In the genomic region with DNA sequence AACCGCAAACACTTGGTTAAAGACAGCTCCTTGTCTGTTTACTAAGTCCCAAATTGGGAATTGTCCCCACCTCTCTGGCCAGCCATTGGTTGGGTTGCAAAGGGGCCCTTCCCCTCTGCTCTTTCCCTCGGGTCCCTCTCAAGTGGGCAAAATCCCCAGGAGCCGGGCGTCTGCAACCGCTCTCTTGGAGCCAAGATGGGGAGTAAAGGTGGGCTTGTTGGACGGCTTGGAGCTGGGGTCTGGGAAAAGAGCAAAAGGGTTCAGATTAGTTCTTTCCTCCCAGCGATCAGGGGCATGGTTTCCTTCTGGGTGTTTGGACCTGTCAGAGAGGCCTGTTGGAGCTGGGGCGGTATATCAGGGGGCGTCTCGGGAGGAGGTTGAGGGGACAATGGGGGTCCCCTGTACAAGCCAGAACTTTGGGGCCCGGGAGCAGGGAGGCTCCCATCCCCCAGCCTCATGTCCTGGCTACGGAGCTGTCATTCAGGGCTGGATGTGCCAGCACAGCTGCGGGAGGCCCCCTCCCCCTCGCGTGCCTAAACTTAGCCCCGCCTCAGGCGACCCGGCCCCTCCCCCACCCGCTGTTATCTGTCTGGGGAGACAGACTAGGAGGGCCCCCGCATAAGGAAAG, we compare ENCODE assay signal across 8 mouse cellular contexts. TPM values are rescaled to one million over a fixed set of nuclear protein-coding genes. Genes with fewer than 3 reads are reported as not detected.
DNase-seq lines count a peak whose midpoint lies in the region; ATAC-seq lines count a peak whose summit lies in the region.

No protein-coding gene starts in this region.

- H3K36me3 ChIP-seq in forebrain, embryonic 12.5 days (replicated peaks) = peaks cover 52% of the 10 kb centered on the region
- H3K36me3 ChIP-seq in hindbrain, embryonic 10.5 days = peaks cover 42% of the 10 kb centered on the region
- H3K36me3 ChIP-seq in liver, embryonic 15.5 days (replicated peaks) = no peaks in the 10 kb centered on the region

- H3K27me3 ChIP-seq in forebrain, embryonic 12.5 days = no peaks in the 10 kb centered on the region
- no peaks in the 10 kb centered on the region for H3K27me3 ChIP-seq in hindbrain, embryonic 10.5 days (ENCODE audit: insufficient read depth, poor library complexity, severe bottlenecking)
- H3K27me3 ChIP-seq in liver, embryonic 15.5 days = peaks cover 15% of the 10 kb centered on the region

- peak overlapping the region; percentile 65 for H3K27ac ChIP-seq in forebrain, embryonic 12.5 days
- H3K27ac ChIP-seq in hindbrain, embryonic 10.5 days = peak overlapping the region; percentile 76
- H3K27ac ChIP-seq in liver, embryonic 15.5 days (replicated peaks) = peak overlapping the region; percentile 72

- peak overlapping the region; percentile 4 for H3K4me3 ChIP-seq in forebrain, embryonic 12.5 days (replicated peaks)
- peak overlapping the region; percentile 43 for H3K4me3 ChIP-seq in hindbrain, embryonic 10.5 days
- peak overlapping the region; percentile 56 for H3K4me3 ChIP-seq in liver, embryonic 15.5 days (replicated peaks)

- no peaks in the 10 kb centered on the region for H3K9me3 ChIP-seq in forebrain, embryonic 12.5 days
- H3K9me3 ChIP-seq in hindbrain, embryonic 10.5 days = no peaks in the 10 kb centered on the region
- H3K9me3 ChIP-seq in liver, embryonic 15.5 days (replicated peaks) = no peaks in the 10 kb centered on the region

- H3K4me2 ChIP-seq in forebrain, embryonic 12.5 days = peak overlapping the region; percentile 53
- H3K4me2 ChIP-seq in liver, embryonic 15.5 days = peak overlapping the region; percentile 84

- H3K9ac ChIP-seq in forebrain, embryonic 12.5 days = 0 out of 2 replicates have a peak overlapping the region, but pooled peaks have one; percentile 12
- peak overlapping the region; percentile 50 for H3K9ac ChIP-seq in liver, embryonic 15.5 days

- WGBS in forebrain, embryonic 12.5 days = 2% methylated on average over 20 of the region's 20 CpGs
- WGBS in hindbrain, embryonic 10.5 days = 1% methylated on average over 20 of the region's 20 CpGs
- WGBS in liver, embryonic 15.5 days (ENCODE audit: insufficient replicate concordance) = 2% methylated on average over 20 of the region's 20 CpGs

- ATAC-seq in forebrain, embryonic 12.5 days (ENCODE audit: low FRiP score) = peak; percentile 46
- peak; percentile 73 for ATAC-seq in liver, embryonic 15.5 days (ENCODE audit: insufficient read depth)

- DNase-seq in ovary, postnatal 36 days (ENCODE audit: low spot score) = peak; percentile 33
- DNase-seq in ovary, postnatal 14 days (ENCODE audit: low spot score) = no peak
- DNase-seq in hindbrain, embryonic 10.5 days (ENCODE audit: low spot score) = peak; percentile 55
- DNase-seq in retina, postnatal 1 day = peak; percentile 59
- DNase-seq in frontal cortex, postnatal 36 days (ENCODE audit: low spot score in 2 of 2) = no peak
- DNase-seq in ovary, adult 18-20 months (ENCODE audit: low spot score) = no peak

- peaks cover 20% of the 10 kb centered on the region for H3K4me1 ChIP-seq in forebrain, embryonic 12.5 days
- H3K4me1 ChIP-seq in hindbrain, embryonic 10.5 days (replicated peaks) = peaks cover 25% of the 10 kb centered on the region
- peaks cover 36% of the 10 kb centered on the region for H3K4me1 ChIP-seq in liver, embryonic 15.5 days (replicated peaks)

RNA-seq across cellular contexts. Expression of a gene that starts 8.7 kb away (rescaled TPM):
- polyA plus RNA-seq in forebrain, embryonic 12.5 days (2016; fragmentation: Nextera tagmentation; extraction: Ambion mirVana) = 70.3 and 74.1 TPM in 2 replicates
- polyA plus RNA-seq in hindbrain, embryonic 10.5 days (2016; fragmentation: Nextera tagmentation; extraction: Ambion mirVana) = 37.3 and 67.8 TPM in 2 replicates
- 3.9 and 5.2 TPM in 2 replicates for polyA plus RNA-seq in liver, embryonic 15.5 days (2015; fragmentation: Nextera tagmentation; extraction: Ambion mirVana)

RNA-seq across cellular contexts. Expression of a gene that starts 11.2 kb away (rescaled TPM):
- polyA plus RNA-seq in forebrain, embryonic 12.5 days (2016; fragmentation: Nextera tagmentation; extraction: Ambion mirVana) = 0.19 TPM in 1 of 2 replicates, not detected in the other
- polyA plus RNA-seq in hindbrain, embryonic 10.5 days (2016; fragmentation: Nextera tagmentation; extraction: Ambion mirVana) = 0.30 and 0.42 TPM in 2 replicates
- 0.05 TPM in 1 of 2 replicates, not detected in the other for polyA plus RNA-seq in liver, embryonic 15.5 days (2015; fragmentation: Nextera tagmentation; extraction: Ambion mirVana)

RNA-seq across cellular contexts. Expression of a gene that starts 18.8 kb away (rescaled TPM):
- 0.24 TPM in 1 of 2 replicates, not detected in the other for polyA plus RNA-seq in forebrain, embryonic 12.5 days (2016; fragmentation: Nextera tagmentation; extraction: Ambion mirVana)
- polyA plus RNA-seq in hindbrain, embryonic 10.5 days (2016; fragmentation: Nextera tagmentation; extraction: Ambion mirVana) = not detected in 2 replicates
- polyA plus RNA-seq in liver, embryonic 15.5 days (2015; fragmentation: Nextera tagmentation; extraction: Ambion mirVana) = 0.03 TPM in 1 of 2 replicates, not detected in the other

RNA-seq across cellular contexts. Expression of a gene that starts 19.5 kb away (rescaled TPM):
- polyA plus RNA-seq in forebrain, embryonic 12.5 days (2016; fragmentation: Nextera tagmentation; extraction: Ambion mirVana) = 42.4 and 43.0 TPM in 2 replicates
- 58.8 and 62.0 TPM in 2 replicates for polyA plus RNA-seq in hindbrain, embryonic 10.5 days (2016; fragmentation: Nextera tagmentation; extraction: Ambion mirVana)
- 41.2 and 42.4 TPM in 2 replicates for polyA plus RNA-seq in liver, embryonic 15.5 days (2015; fragmentation: Nextera tagmentation; extraction: Ambion mirVana)

RNA-seq across cellular contexts. Expression of a gene that starts 53.5 kb away (rescaled TPM):
- polyA plus RNA-seq in forebrain, embryonic 12.5 days (2016; fragmentation: Nextera tagmentation; extraction: Ambion mirVana) = 89.7 and 100 TPM in 2 replicates
- polyA plus RNA-seq in hindbrain, embryonic 10.5 days (2016; fragmentation: Nextera tagmentation; extraction: Ambion mirVana) = 106 and 128 TPM in 2 replicates
- 14.0 and 14.5 TPM in 2 replicates for polyA plus RNA-seq in liver, embryonic 15.5 days (2015; fragmentation: Nextera tagmentation; extraction: Ambion mirVana)

Comparison
In these comparisons a context has a peak if more than half of its experiments do, and no peak if none do; other contexts are left out.
1. DNase-seq: peak in ovary, postnatal 36 days (single experiment), hindbrain, embryonic 10.5 days (single experiment) and retina, postnatal 1 day (single experiment); none in ovary, postnatal 14 days (single experiment), frontal cortex, postnatal 36 days (0 of 2) and ovary, adult 18-20 months (single experiment).
2. H3K4me3 ChIP-seq: peak in every context shown above with its lines; median percentile 56 in liver, embryonic 15.5 days; 43 in hindbrain, embryonic 10.5 days; 4 in forebrain, embryonic 12.5 days.
3. Peak in every context shown above with its lines, with median percentiles within 50 percentile points of each other: H3K27ac ChIP-seq.